Mouse (Mus musculus) limb, embryonic 12.5 days (tissue): ENCODE results near the gene Ccdc141. TPM values are rescaled to one million over a fixed set of nuclear protein-coding genes. Genes with fewer than 3 reads are reported as not detected.
"Not testable (repeated sequence)": the region's sequence is repeated elsewhere in the genome, so short reads cannot be mapped to it uniquely, and the experiment has no call there.

Experiments
- ATAC-seq: fragments of 200-750 bp; cut with Nextera tagmentation; 2 replicates; pipeline ENCODE4 v1.8.0; 2017; ENCODE audit warnings: low read depth, moderate TSS enrichment; ENCODE audit not compliant: insufficient number of reproducible peaks, insufficient read depth, low FRiP score, low TSS enrichment
- H3K27ac ChIP-seq: fragments of 300-500 bp; sonication (generic); 2 replicates; pipeline ENCODE4 v1.5.1; 2016; ENCODE audit warnings: mild to moderate bottlenecking, moderate library complexity
- H3K27me3 ChIP-seq: fragments of 300-500 bp; sonication (generic); 2 replicates; pipeline ENCODE4 v1.6.1; 2016; ENCODE audit warnings: mild to moderate bottlenecking, moderate library complexity
- H3K36me3 ChIP-seq: fragments of 300-500 bp; sonication (generic); 2 replicates; pipeline ENCODE4 v1.6.1; 2016; ENCODE audit warnings: mild to moderate bottlenecking, moderate library complexity
- H3K4me1 ChIP-seq: fragments of 300-500 bp; sonication (generic); replicated peaks from 2 replicates; pipeline ENCODE4 v1.6.1; 2016
- H3K4me2 ChIP-seq: fragments of 300-500 bp; sonication (generic); 2 replicates; pipeline ENCODE4 v1.6.1; 2016; ENCODE audit warnings: mild to moderate bottlenecking, moderate library complexity
- H3K4me3 ChIP-seq: fragments of 300-500 bp; sonication (generic); replicated peaks from 2 replicates; pipeline ENCODE4 v1.5.1; 2016; ENCODE audit warnings: mild to moderate bottlenecking
- H3K9ac ChIP-seq: fragments of 300-500 bp; sonication (generic); replicated peaks from 2 replicates; pipeline ENCODE4 v1.6.1; 2016; ENCODE audit warnings: mild to moderate bottlenecking, moderate library complexity
- H3K9me3 ChIP-seq: fragments of 300-500 bp; sonication (generic); 2 replicates; pipeline ENCODE4 v1.6.1; 2016; ENCODE audit warnings: mild to moderate bottlenecking, moderate library complexity
- WGBS: fragments of 180-500 bp; shearing (Covaris S2); methylation state at CpG from one replicate; pipeline ENCODE4 v1.1.7; 2016; 5-methylcytosine and 5-hydroxymethylcytosine counted together
- polyA plus RNA-seq: library from polyadenylated mRNA; unstranded; fragments of >200 nt; fragmentation: Nextera tagmentation; extraction: Ambion mirVana; gene quantifications from 2 replicates; pipeline ENCODE4 v1.2.1, GENCODE M21; 2016

Gene Ccdc141
- polyA plus RNA-seq, 1 experiment from 2014 or later, result 12.3 TPM

GRCm38 (mm10) chr2:77059596-77059995, 110.8 kb downstream of the Ccdc141 start:
- 78% methylated on average over 8 of the region's 8 CpGs for WGBS
- no peak for ATAC-seq

GRCm38 (mm10) chr2:77056367-77056766, 114.1 kb downstream of the Ccdc141 start:
- ATAC-seq, result no peak
- no peak overlapping the region for H3K9ac ChIP-seq

More at GRCm38 (mm10) chr2:77059596-77059995, 110.8 kb downstream of the Ccdc141 start:
- H3K9ac ChIP-seq, result no peak overlapping the region
- H3K4me2 ChIP-seq, result no peak overlapping the region
- no peaks in the 10 kb centered on the region for H3K9me3 ChIP-seq
- no peak overlapping the region for H3K27ac ChIP-seq
- H3K4me1 ChIP-seq, result no peaks in the 10 kb centered on the region
- no peak overlapping the region for H3K4me3 ChIP-seq
- H3K36me3 ChIP-seq, result no peaks in the 10 kb centered on the region
- no peaks in the 10 kb centered on the region for H3K27me3 ChIP-seq

GRCm38 (mm10) chr2:77042912-77043311, 127.5 kb downstream of the Ccdc141 start:
- no peak overlapping the region for H3K27ac ChIP-seq
- no peak overlapping the region for H3K4me2 ChIP-seq
- no peaks in the 10 kb centered on the region for H3K27me3 ChIP-seq
- no peak for ATAC-seq
- H3K9ac ChIP-seq, result no peak overlapping the region
- no peaks in the 10 kb centered on the region for H3K4me1 ChIP-seq
- no peaks in the 10 kb centered on the region for H3K36me3 ChIP-seq
- WGBS, result 84% methylated on average over 3 of the region's 3 CpGs
- no peak overlapping the region for H3K4me3 ChIP-seq
- H3K9me3 ChIP-seq, result no peaks in the 10 kb centered on the region

More at GRCm38 (mm10) chr2:77056367-77056766, 114.1 kb downstream of the Ccdc141 start:
- Histone ChIP-seq H3K27me3 (no peaks in the 10 kb centered on the region), H3K27ac (no peak overlapping the region), H3K36me3 (no peaks in the 10 kb centered on the region), H3K4me2 (no peak overlapping the region), H3K4me3 (no peak overlapping the region), H3K4me1 (no peaks in the 10 kb centered on the region), H3K9me3 (no peaks in the 10 kb centered on the region)
- WGBS, result 78% methylated on average over 11 of the region's 11 CpGs

- no peaks in the 10 kb centered on the region for H3K36me3 ChIP-seq
- H3K27ac ChIP-seq, result no peak overlapping the region
- ATAC-seq, result no peak
- no peaks in the 10 kb centered on the region for H3K27me3 ChIP-seq
- H3K9ac ChIP-seq, result no peak overlapping the region
- H3K4me3 ChIP-seq, result no peak overlapping the region
- 88% methylated on average over 3 of the region's 3 CpGs for WGBS
- no peak overlapping the region for H3K4me2 ChIP-seq
- H3K9me3 ChIP-seq, result no peaks in the 10 kb centered on the region
- no peaks in the 10 kb centered on the region for H3K4me1 ChIP-seq
Observed at GRCm38 (mm10) chr2:77039683-77040082, 130.8 kb downstream of the Ccdc141 start.

- WGBS, result 79% methylated on average over 4 of the region's 4 CpGs
Observed at GRCm38 (mm10) chr2:77039281-77039680, 131.2 kb downstream of the Ccdc141 start.

GRCm38 (mm10) chr2:77037211-77037610, 133.2 kb downstream of the Ccdc141 start:
- Histone ChIP-seq H3K4me3 (no peak overlapping the region), H3K36me3 (no peaks in the 10 kb centered on the region), H3K4me2 (no peak overlapping the region), H3K4me1 (no peaks in the 10 kb centered on the region), H3K27ac (no peak overlapping the region), H3K9me3 (no peaks in the 10 kb centered on the region), H3K9ac (no peak overlapping the region), H3K27me3 (no peaks in the 10 kb centered on the region)
- ATAC-seq, result no peak
- WGBS, result 83% methylated on average over 10 of the region's 10 CpGs

More at GRCm38 (mm10) chr2:77039281-77039680, 131.2 kb downstream of the Ccdc141 start:
- no peak overlapping the region for H3K9ac ChIP-seq
- H3K36me3 ChIP-seq, result no peaks in the 10 kb centered on the region
- H3K4me1 ChIP-seq, result no peaks in the 10 kb centered on the region
- no peaks in the 10 kb centered on the region for H3K9me3 ChIP-seq
- no peak overlapping the region for H3K4me3 ChIP-seq
- ATAC-seq, result no peak
- H3K27ac ChIP-seq, result no peak overlapping the region
- no peak overlapping the region for H3K4me2 ChIP-seq
- no peaks in the 10 kb centered on the region for H3K27me3 ChIP-seq

GRCm38 (mm10) chr2:77034112-77034511, 136.3 kb downstream of the Ccdc141 start:
- 82% methylated on average over 4 of the region's 4 CpGs for WGBS
- Histone ChIP-seq H3K27ac (no peak overlapping the region), H3K4me3 (no peak overlapping the region), H3K9ac (no peak overlapping the region), H3K27me3 (no peaks in the 10 kb centered on the region), H3K4me2 (no peak overlapping the region), H3K4me1 (no peaks in the 10 kb centered on the region), H3K9me3 (no peaks in the 10 kb centered on the region), H3K36me3 (no peaks in the 10 kb centered on the region)
- ATAC-seq, result no peak

- no peaks in the 10 kb centered on the region for H3K27me3 ChIP-seq
- ATAC-seq, result peak; percentile 71; the same call in 1 of the 2 replicates
- H3K4me3 ChIP-seq, result no peak overlapping the region
- 70% methylated on average over 13 of the region's 13 CpGs for WGBS
- no peaks in the 10 kb centered on the region for H3K9me3 ChIP-seq
- no peak overlapping the region for H3K27ac ChIP-seq
- no peak overlapping the region for H3K4me2 ChIP-seq
- H3K4me1 ChIP-seq, result no peaks in the 10 kb centered on the region
- no peaks in the 10 kb centered on the region for H3K36me3 ChIP-seq
- no peak overlapping the region for H3K9ac ChIP-seq
Observed at GRCm38 (mm10) chr2:77033322-77034060, 136.9 kb downstream of the Ccdc141 start.

GRCm38 (mm10) chr2:77020649-77021048, 149.8 kb downstream of the Ccdc141 start:
- no peak overlapping the region for H3K9ac ChIP-seq
- ATAC-seq, result no peak
- no peak overlapping the region for H3K27ac ChIP-seq
- no peak overlapping the region for H3K4me2 ChIP-seq
- 77% methylated on average over 2 of the region's 2 CpGs for WGBS
- H3K36me3 ChIP-seq, result no peaks in the 10 kb centered on the region
- H3K4me3 ChIP-seq, result no peak overlapping the region
- H3K4me1 ChIP-seq, result no peaks in the 10 kb centered on the region
- no peaks in the 10 kb centered on the region for H3K27me3 ChIP-seq
- H3K9me3 ChIP-seq, result no peaks in the 10 kb centered on the region

GRCm38 (mm10) chr2:77017735-77018134, 152.7 kb downstream of the Ccdc141 start:
- Histone ChIP-seq H3K4me2 (no peak overlapping the region), H3K27ac (no peak overlapping the region), H3K4me3 (no peak overlapping the region), H3K36me3 (no peaks in the 10 kb centered on the region), H3K9me3 (no peaks in the 10 kb centered on the region), H3K9ac (no peak overlapping the region), H3K4me1 (no peaks in the 10 kb centered on the region), H3K27me3 (no peaks in the 10 kb centered on the region)
- ATAC-seq, result no peak
- WGBS, result 72% methylated on average over 4 of the region's 4 CpGs

GRCm38 (mm10) chr2:77013449-77013848, 157.0 kb downstream of the Ccdc141 start:
- H3K4me1 ChIP-seq, H3K9me3 ChIP-seq, H3K4me3 ChIP-seq, H3K27ac ChIP-seq, H3K9ac ChIP-seq, ATAC-seq, H3K27me3 ChIP-seq, H3K36me3 ChIP-seq, H3K4me2 ChIP-seq: not testable (repeated sequence)
- 89% methylated on average over 6 of the region's 6 CpGs for WGBS

GRCm38 (mm10) chr2:77011981-77012380, 158.5 kb downstream of the Ccdc141 start:
- no peak overlapping the region for H3K9ac ChIP-seq
- WGBS, result 71% methylated on average over 5 of the region's 5 CpGs
- H3K27ac ChIP-seq, result no peak overlapping the region
- ATAC-seq, result no peak
- no peaks in the 10 kb centered on the region for H3K4me1 ChIP-seq
- no peak overlapping the region for H3K4me3 ChIP-seq
- no peaks in the 10 kb centered on the region for H3K9me3 ChIP-seq
- H3K36me3 ChIP-seq, result no peaks in the 10 kb centered on the region
- H3K4me2 ChIP-seq, result no peak overlapping the region
- H3K27me3 ChIP-seq, result no peaks in the 10 kb centered on the region
